Mouse (Mus musculus) left cerebral cortex, adult 18-20 months (tissue): Measurements from ENCODE around the gene Ube2l6. TPM values are rescaled to one million over a fixed set of nuclear protein-coding genes. Genes with fewer than 3 reads are reported as not detected.
A peak's percentile ranks its signal among the peaks of the same experiment; 100 is the strongest.
"Not testable (repeated sequence)": the region's sequence is repeated elsewhere in the genome, so short reads cannot be mapped to it uniquely, and the experiment has no call there.

Experiments used
- DNase-seq, 2 experiments: peaks; one replicate each; pipeline ENCODE4 v3.0.0; 2021 to 2022; ENCODE audit warnings: low spot score in 2 of 2, mixed read lengths in 1 of 2
- total RNA-seq, 2 experiments: library from RNA; stranded (reverse); gene quantifications; 2 replicates each; pipeline ENCODE4 v1.2.3; 2021

Ube2l6 gene
- total RNA-seq, 2 experiments from 2014 or later, result 8.2 to 8.5 TPM

DNA sequence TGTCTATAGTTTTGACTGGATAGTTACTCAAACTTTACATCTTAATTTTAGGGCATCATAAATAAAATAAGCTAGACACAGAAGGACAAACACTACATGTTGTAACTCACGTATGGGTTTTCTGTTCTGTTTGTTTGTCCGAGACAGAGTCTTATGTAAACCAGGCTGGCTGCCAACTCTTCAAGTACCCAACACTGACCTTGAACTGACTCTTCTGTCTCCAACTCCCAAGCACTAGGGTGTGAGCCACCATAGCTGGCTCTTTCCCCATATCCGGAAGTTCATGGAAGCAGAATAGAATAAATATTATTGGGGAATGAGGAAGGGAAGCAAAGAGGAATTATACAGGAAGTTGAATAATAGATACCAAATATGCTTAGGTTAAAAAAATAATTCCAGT, 6.1 kb upstream of the Ube2l6 start:
- no peak for DNase-seq

DNA sequence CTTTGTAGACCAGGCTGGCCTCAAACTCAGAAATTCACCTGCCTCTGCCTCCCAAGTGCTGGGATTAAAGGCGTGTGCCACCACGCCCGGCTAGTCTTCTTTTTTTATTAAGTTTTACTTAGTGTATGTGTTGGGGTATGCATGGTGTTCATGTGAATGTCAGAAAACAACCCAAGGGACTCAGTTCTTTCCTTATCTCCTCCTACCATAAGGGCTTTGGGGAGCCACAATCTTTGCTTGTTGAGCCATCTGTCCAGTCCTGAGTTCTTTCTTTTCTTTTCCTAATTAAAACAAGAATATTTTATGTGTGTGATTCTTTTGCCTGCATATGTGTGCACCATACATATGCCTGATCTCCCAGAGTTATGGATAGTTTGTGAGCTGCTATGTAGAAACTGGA, 5.5 kb upstream of the Ube2l6 start:
- no peak for DNase-seq

DNA sequence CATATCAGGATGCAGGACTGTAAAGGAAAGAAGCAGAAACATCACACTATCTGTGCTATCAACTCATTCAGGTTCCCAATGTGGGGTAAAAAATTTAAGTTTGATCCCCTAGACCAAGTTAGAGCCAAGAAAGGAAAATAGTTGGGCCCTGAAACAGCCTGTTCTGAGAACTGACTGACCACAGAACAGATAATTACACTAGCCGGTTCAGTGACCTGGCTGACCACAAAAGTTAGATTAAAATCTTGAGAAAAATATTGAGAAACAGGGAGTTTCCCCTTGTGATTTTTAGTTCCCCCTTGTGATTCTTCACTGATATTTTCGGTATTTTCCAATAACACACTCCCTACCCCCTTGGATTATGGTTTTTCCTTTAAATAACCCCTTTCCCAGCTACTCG, 4.8 kb upstream of the Ube2l6 start:
- no peak for DNase-seq

DNA sequence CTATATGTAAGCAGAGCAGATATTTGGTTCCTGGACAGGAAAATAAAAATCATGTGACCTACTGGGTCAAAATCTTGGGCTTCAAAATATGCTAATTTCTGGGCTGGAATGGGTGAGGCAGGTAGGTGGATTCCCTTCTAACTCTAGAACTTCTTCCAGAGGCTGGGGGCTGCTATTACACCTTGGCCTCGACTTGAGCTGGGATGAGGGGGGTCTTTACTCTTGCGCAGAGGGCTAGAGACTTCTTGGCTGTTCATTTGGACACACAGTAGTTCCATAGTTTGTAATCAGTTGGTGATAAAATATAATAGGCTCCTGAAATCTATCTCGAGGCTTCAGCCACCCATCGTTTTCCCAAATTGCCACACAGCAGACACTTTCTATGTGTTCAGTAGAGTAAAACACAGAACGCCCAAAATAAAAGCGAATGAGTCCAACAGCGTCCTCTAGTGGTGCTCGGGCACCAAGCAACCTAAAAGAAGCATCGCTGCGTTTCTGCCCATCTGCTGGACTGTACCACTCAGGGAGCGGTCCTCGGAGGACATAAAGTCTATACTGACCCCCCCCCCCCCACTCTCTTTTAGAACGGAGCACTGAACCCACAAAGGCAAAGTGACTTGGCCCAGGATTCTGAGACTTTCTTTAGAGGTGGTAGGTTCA, 665 bp upstream of the Ube2l6 start:
- DNase-seq, result peak; percentile 87 to 88

DNA sequence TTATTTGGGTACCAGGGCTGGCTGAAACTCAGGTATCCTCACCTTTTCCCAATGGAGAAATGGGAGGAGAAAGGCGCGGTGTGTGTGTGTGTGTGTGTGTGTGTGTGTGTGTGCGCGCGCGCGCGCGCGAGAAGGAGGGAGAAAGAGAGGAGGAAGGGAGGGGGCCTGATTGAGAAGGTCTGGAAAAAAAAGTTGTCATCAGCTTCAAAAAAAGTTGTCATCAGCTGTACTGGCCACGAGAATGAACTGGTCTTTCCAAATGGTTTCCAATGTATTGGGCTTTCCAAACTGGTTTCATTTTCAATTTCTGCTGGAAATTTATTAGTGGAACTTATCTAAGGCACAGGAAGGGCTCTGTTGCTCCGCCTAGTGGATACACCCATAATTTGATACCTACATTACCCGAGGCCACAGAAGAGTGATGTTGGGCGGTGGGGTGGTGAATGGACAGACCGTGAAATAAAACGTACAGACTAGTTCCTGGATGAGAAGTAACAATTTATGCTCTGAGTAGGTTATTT, 473 bp downstream of the Ube2l6 start:
- DNase-seq, result peak; percentile 61 to 71

DNA sequence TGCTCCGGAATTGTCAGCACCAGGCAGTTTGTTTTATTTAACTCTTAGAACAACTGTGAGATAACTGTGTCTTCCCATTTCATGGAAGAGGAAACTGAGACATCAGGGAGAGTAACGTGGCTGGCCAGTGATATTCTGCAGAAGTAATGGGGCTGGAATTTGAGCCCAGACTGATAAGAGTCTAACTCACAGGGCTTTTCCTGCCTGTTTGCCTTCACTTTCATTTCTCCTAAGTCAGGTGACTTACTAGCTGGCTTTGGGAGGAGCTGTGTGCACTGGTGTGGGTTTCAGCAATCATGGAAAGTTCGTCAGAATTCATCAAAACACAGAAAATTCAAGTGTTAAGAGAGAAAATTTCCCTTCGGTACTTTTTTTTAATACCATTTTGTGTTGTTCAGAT, 1.7 kb downstream of the Ube2l6 start:
- no peak for DNase-seq

DNA sequence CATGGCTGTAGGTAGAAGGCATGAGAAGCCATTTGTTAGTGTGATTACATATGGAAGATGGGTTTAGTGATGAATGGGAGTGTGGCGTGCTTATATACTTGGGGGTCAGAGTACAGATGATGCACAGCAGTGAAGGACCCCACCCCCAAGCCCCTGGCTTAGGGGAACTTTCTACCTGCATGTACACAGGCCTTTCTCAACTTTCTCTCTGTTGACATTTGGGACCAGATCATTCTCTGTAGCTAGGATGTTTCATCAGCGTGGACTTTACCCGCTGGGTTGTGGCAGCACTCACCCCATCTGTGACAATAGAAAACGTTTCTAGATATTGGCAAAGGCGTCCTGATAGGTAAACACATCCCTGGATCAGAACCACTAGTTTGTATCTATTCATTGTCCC, 2.6 kb downstream of the Ube2l6 start:
- DNase-seq, result not testable (repeated sequence)

DNA sequence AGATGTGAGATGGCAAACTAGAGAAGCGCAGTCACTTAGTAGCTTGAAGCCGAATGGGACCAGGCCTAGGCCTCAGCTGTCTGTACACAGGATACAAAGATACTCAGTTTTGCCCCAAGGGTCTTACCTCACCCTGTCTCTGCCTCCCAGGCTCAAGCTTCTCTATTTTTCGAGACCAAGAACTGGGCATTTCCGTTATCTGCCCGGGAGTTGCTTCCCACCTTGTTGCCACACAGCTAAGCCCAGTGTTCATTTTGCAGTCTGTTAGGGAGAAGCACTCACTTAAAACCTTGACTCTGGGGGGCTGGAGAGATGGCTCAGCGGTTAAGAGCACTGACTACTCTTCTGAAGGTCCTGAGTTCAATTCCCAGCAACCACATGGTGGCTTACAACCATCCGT, 5.3 kb downstream of the Ube2l6 start:
- DNase-seq, result no peak

DNA sequence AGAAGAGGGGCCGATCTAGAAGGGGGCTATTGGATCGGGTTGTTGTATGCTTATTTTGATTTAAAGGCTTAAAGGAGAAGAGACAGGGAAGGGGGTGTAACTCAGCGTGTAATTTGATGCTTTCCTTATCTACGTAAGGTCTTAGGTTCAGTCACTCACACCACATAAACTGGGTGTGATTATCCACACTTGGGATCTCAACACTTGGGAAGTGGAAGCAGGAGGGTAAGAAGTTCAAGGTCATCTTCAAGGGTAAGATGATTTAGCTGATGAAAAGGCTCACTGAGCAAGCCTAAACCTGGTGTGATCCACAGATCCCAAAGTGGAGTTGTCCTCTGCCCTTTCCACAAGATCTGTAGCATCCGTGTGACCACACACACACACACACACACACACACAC, 7.9 kb downstream of the Ube2l6 start:
- DNase-seq, result no peak

DNA sequence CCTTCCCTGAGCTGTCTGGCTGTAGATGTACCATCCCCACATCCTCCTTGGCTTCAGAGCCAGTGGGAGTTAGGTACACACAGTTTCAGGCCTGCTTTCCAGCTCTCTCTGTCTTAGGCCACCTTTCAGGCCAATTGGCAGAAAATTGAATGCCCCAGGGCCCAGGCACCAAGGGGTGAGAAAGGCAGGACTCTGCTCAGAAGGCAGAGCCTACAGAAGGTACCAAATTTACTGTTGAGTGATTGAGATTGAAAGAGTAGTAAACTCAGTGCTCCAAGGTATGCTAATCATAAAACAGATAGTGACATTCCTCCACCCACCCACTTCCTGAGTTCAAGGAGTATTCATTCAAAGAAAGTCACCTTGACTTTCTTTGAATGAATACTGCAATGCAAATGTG, 10.7 kb downstream of the Ube2l6 start:
- DNase-seq, result no peak

DNA sequence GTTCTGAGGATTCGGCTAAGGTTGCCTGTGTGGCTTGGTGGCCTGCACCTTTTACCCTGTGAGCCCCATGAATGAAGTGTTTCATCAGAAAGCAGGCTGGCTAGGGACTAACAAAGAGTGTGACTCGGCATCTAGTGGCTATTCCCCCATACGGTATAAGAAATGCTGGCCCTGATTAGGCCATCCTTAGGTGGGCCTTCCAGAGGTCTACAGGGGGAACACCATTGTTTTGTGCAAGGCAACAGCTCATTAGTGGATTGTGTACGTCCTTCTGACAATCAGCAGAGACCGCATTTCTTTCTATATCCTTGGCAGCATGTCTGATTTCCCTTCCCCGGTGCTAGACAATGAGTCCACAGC, 11.9 kb downstream of the Ube2l6 start:
- no peak for DNase-seq

DNA sequence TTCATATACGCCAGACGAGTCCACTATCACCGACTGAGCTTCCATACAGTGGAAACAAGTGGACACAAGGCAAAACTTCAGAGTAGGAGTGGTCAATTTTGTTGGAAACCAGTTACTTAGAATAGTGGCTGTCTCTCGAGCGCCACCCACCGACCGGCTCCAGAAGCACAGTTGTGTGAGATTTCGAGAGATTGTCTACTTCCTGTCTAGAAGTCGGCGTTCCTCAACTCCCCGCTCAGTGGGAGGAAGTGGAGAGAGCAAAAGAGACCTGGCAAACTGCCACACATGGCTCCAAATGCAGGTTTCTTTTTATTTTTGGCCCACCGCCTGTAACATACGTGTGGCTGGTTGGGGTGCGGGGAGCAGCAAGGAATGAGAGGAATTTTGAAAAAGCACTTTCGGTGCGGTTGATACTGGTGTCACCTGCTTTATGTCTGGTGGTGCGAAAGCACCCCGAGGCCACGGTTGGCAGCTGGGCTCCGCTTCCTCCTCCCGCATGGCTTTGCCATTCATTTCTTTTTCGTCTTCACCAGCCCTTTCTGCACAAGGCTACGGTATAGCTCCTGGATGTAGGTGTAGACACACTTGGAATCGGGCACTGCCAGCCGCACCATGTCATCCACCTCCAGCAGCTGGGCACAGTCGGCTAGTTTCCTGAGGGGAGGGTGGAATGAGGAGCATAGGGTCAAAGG, 12.4 kb downstream of the Ube2l6 start:
- DNase-seq, result peak; percentile 83 to 85

DNA sequence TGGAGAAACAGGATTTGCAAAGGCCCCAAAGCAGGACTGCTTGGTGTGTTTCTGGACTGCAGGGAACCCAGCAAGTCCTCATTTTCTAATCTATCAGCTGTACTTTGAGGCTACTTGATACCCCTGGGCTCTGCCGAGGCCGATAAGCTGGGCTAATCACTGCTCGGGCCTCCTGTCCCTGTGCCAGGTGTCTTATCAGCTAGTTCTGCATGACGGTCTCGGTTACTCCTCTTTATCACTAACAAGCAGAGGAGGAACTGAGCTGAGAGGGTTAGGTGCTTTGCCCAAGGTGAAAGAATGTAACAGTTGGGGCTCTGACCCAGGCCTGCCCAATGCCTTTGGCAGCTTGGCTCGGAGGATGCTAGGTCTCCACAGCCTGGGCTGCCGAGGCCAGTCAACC, 13.3 kb downstream of the Ube2l6 start:
- DNase-seq, result no peak

DNA sequence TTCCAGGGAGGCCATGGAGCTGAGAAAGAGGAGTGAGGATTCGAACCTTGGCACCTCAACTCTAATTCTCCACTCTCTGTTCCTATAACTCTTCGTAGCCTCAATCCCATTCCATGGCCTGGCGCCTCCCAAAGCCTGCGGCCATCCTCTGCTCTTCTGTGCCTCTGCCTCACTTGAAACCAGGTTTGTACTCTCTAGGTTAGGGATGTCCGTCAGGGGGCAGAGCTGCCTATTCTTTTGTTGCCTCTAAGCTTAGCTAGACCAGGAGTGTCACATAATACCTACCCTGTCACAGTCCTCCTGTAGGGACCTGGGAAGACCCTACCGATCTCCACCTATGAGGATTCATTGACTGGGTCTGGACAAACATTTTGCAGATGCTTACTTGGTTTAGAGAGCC, 14.0 kb downstream of the Ube2l6 start:
- no peak for DNase-seq

DNA sequence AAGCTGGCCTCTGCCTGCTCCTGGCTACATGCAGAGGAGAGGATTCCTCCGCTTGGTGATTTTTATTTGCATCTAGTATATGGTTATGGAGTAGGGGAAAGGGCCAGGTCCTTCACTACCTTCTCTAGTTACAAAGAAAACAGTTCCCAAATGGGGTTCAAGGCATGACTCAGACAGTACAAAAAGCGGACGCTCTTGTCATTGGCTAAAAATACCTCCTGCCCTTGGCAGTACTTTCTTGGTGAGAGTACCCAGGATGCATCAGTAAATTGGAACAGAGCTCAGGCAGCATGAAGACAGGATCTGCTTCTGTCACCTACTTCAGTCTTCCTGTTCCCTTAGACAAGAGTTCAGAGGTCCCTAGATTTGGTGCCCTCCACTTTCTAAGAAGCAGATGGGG, 21.2 kb downstream of the Ube2l6 start:
- peak; percentile 28 to 39 for DNase-seq

DNA sequence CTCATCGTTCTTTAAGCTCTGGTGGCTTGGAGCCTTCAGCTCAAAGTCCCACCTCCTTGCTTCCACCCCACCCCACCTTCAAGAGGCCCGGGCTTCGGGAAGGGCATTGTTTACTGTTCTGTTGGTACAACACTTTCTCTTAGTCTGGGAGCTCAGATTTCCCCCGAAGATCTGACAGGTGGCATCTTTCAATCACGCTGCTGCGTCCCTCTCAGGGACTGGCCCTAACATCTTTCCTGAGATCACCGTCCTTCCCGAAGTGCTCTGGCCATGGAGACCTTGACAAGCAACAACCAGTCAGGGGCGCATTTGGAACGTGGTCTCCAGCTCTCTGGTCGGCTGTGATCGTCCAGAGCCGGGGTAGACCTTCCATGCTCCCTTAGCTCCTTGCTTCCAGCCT, 23.9 kb downstream of the Ube2l6 start, which contains the start of gene Smtnl1:
Gene Smtnl1 (minus strand): TSS at position 101 of the 400 bp plus-strand sequence.
- DNase-seq, result no peak

DNA sequence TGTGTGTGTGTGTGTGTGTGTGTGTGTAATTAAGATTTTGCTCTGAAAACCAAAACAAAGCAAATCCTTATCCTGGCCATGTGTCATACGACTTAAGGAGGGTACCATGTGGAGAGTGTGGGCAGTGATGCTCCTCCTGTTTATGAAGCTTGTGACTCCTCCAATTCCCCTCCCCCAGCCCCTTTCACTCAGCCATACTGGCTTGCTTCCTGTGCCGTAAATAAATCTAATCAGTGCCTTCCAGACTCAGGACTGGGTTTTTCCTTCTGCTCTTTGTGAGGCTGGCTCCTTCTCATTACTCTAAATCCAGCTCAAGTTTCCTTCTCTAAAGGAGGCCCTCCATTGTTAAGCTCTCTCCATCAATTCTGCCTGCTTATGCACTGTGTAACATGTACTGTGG, 24.6 kb downstream of the Ube2l6 start:
- no peak for DNase-seq

DNA sequence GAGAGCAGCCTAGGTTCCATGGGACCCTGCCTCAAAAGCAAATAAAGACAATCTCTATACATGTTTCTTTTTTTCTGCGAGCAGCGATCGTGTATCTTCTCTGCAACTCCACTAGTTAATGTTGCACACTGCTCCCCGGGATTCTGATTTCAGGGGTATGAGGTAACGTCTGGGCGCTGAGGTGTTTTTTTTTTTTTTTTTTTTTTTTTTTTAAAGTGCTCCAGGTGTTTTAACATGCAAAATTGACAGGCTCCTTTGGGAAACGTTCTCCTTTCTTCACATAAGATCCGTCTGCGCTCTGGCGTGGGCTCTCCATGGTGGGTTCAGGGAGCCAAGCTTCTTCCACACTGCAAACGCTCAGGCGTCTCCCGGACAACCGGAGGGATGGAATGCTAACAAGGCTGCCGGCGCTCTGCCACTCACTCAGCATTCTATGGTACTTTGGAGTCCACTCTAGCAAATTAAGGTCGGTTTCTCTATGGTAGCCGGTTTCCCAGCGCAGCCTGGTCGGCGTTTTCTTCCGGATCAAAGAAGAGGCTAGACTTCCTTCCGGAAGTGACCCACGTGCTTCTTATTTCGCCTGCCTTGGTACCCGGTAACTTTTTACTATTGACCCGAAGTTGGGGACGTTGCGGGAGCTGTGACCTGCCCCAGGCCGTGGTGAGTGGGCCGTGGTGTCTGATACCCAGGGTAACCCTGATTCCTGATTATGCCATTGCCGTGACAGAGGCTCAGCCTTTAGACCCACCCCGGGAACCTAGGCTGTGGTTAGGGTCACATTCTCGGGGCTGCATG, 28.1 kb downstream of the Ube2l6 start, which contains the start of gene Timm10:
Gene Timm10 (plus strand): TSS at position 510 of the 795 bp plus-strand sequence.
- DNase-seq, result peak; percentile 79 to 89

DNA sequence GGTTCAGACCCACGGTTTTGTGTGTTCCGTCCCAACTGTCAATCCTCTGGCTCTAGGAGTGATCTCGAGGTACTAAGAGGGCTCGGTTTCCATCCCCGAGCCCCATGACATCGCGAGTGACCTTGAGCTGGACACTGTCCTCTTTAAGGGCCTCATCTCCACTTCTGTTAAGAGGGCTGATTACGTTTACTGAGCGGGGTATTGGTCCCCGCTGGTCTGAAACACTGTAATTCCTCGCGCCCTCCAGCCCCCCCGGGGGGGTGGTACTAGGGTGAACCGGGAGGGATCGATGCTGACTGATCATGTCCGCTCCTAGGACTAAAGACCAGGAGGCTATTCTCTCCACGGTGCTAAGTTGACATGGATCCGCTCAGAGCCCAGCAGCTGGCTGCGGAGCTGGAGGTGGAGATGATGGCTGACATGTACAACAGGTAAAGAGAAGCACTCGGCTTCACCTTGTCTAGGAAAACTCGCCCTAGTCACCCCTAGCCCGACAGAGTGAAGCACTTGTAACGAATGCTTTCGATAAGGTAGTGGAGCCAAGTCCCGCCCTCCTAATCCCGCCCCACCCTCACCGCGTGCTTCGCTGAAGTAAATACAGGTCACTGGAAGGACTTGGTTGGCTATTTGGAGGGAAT, 28.8 kb downstream of the Ube2l6 start:
- DNase-seq, result no peak

DNA sequence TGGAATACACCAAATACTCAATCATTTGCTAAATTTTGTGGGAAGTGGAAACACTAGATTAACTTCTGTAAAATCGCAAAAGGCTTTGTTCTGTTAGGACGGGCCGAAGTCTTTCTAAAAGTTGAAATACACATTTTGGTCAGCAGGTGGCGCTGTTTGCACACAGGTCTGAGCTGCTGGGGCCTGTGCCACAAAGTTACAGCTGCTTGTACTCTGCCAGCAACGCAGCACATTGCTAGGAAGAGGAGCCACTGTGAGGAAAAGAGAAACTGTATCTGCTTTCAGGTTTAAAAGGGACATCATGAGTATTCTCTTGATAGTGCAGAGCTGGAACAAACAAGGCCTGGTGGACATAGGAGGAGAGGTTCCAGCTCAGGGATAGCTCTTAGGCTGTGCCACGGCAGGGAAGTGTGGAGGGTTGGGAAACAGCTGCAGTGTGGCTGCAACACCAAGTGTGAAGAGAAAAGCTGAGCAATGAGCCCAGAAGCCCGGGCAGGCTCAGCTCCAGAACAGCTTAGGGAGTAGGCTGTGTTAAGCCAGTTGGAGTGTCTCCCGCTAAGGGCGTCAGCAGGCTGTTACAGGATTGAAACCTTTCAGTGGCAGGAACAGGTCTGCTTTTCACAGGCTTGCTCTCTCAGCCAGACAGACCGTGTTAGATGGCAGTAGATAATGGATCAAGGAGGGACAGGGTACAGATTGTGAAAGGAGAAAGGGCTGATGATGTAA, 33.2 kb downstream of the Ube2l6 start:
- DNase-seq, result peak; percentile 89 to 93

DNA sequence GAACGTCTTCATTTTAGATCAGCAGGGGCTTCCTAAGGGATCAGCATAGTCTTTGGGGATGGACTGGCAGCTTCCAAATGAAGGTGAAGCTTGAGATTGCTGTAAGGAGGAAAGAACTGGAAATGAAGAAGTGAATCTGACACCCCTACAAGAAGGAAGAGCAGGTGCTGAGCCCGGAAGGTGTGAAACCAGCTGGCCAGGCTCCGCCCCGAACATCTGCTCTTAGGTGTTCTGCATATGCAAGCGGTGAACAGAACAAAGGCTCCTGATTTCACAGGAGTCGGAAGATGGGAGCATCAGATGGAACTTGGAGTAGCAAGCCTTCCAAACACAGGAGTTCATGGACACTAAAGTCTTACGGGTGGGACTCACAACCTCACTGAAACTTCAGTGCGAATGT, 38.5 kb downstream of the Ube2l6 start:
- DNase-seq, result no peak
